Mouse (Mus musculus) intestine, embryonic 16.5 days (tissue): ENCODE results near the gene Cwc22. TPM values are rescaled to one million over a fixed set of nuclear protein-coding genes. Genes with fewer than 3 reads are reported as not detected.

ENCODE experiments used
- ATAC-seq: fragments of 200-750 bp; cut with Nextera tagmentation; 2 replicates; pipeline ENCODE4 v1.8.0; 2017; ENCODE audit warnings: moderate TSS enrichment, moderate library complexity
- H3K27ac ChIP-seq: fragments of 300-500 bp; sonication (generic); 2 replicates; pipeline ENCODE4 v1.5.1; 2014; ENCODE audit warnings: mild to moderate bottlenecking, low read length
- H3K27me3 ChIP-seq: fragments of 300-500 bp; sonication (generic); replicated peaks from 2 replicates; pipeline ENCODE4 v1.6.1; 2014; ENCODE audit warnings: low read length, control low read depth, mixed read lengths; ENCODE audit not compliant: control insufficient read depth, insufficient read depth
- H3K36me3 ChIP-seq: fragments of 300-500 bp; sonication (generic); 2 replicates; pipeline ENCODE4 v1.6.1; 2014; ENCODE audit warnings: low read length, control low read depth; ENCODE audit not compliant: control insufficient read depth, insufficient read depth
- H3K4me1 ChIP-seq: fragments of 300-500 bp; sonication (generic); 2 replicates; pipeline ENCODE4 v1.6.1; 2014; ENCODE audit warnings: low read length, control low read depth, mixed read lengths; ENCODE audit not compliant: control insufficient read depth, insufficient read depth
- H3K4me2 ChIP-seq: fragments of 300-500 bp; sonication (generic); 2 replicates; pipeline ENCODE4 v1.6.1; 2014; ENCODE audit warnings: low read depth, low read length, control low read depth
- H3K4me3 ChIP-seq: fragments of 300-500 bp; sonication (generic); 2 replicates; pipeline ENCODE4 v1.5.1; 2014; ENCODE audit warnings: mild to moderate bottlenecking, low read length
- H3K9ac ChIP-seq: fragments of 300-500 bp; sonication (generic); 2 replicates; pipeline ENCODE4 v1.6.1; 2014; ENCODE audit warnings: low read depth, low read length
- H3K9me3 ChIP-seq: fragments of 300-500 bp; sonication (generic); 2 replicates; pipeline ENCODE4 v1.6.1; 2016; ENCODE audit warnings: low read length, control low read depth; ENCODE audit not compliant: control insufficient read depth
- WGBS: fragments of 180-500 bp; shearing (Covaris S2); extraction: QIAGEN DNeasy Blood & Tissue Kit; methylation state at CpG from one replicate; pipeline ENCODE4 v1.1.7; 2014; 5-methylcytosine and 5-hydroxymethylcytosine counted together
- polyA plus RNA-seq: library from polyadenylated mRNA; unstranded; fragments of >200 nt; fragmentation: Nextera tagmentation; extraction: Ambion mirVana; gene quantifications from 2 replicates; pipeline ENCODE4 v1.2.1, GENCODE M21; 2015

The Cwc22 gene
- polyA plus RNA-seq, 1 experiment from 2014 or later, result 23.9 TPM

GRCm38 (mm10) chr2:77971871-77972270 is 25.7 kb upstream of the Cwc22 start:
- Histone ChIP-seq H3K4me2 (no peak overlapping the region), H3K36me3 (no peaks in the 10 kb centered on the region), H3K4me1 (no peaks in the 10 kb centered on the region), H3K27ac (no peak overlapping the region), H3K9ac (no peak overlapping the region), H3K4me3 (no peak overlapping the region), H3K9me3 (no peaks in the 10 kb centered on the region), H3K27me3 (no peaks in the 10 kb centered on the region)
- no peak for ATAC-seq
- WGBS, result 92% methylated on average over 1 of the region's 1 CpGs

GRCm38 (mm10) chr2:77971361-77971760 is 25.2 kb upstream of the Cwc22 start:
- Histone ChIP-seq H3K36me3 (no peaks in the 10 kb centered on the region), H3K4me3 (no peak overlapping the region), H3K9ac (no peak overlapping the region), H3K27me3 (no peaks in the 10 kb centered on the region), H3K9me3 (no peaks in the 10 kb centered on the region), H3K4me2 (no peak overlapping the region), H3K4me1 (no peaks in the 10 kb centered on the region), H3K27ac (no peak overlapping the region)
- no peak for ATAC-seq
- 91% methylated on average over 2 of the region's 2 CpGs for WGBS

GRCm38 (mm10) chr2:77970556-77970955 is 24.4 kb upstream of the Cwc22 start:
- no peaks in the 10 kb centered on the region for H3K36me3 ChIP-seq
- H3K27me3 ChIP-seq, result no peaks in the 10 kb centered on the region
- no peaks in the 10 kb centered on the region for H3K4me1 ChIP-seq
- H3K4me3 ChIP-seq, result no peak overlapping the region
- 64% methylated on average over 3 of the region's 3 CpGs for WGBS
- H3K27ac ChIP-seq, result no peak overlapping the region
- ATAC-seq, result no peak
- no peak overlapping the region for H3K9ac ChIP-seq
- no peaks in the 10 kb centered on the region for H3K9me3 ChIP-seq
- H3K4me2 ChIP-seq, result no peak overlapping the region

- Histone ChIP-seq H3K9ac (no peak overlapping the region), H3K4me1 (no peaks in the 10 kb centered on the region), H3K36me3 (no peaks in the 10 kb centered on the region), H3K9me3 (no peaks in the 10 kb centered on the region), H3K27ac (no peak overlapping the region), H3K4me3 (no peak overlapping the region), H3K27me3 (no peaks in the 10 kb centered on the region), H3K4me2 (no peak overlapping the region)
- 97% methylated on average over 4 of the region's 4 CpGs for WGBS
- no peak for ATAC-seq
These were observed 23.8 kb upstream of the Cwc22 start for GRCm38 (mm10) chr2:77969956-77970355.

GRCm38 (mm10) chr2:77962450-77963193 is 16.4 kb upstream of the Cwc22 start:
- H3K9ac ChIP-seq, result no peak overlapping the region
- no peak overlapping the region for H3K4me2 ChIP-seq
- H3K27ac ChIP-seq, result no peak overlapping the region
- no peaks in the 10 kb centered on the region for H3K9me3 ChIP-seq
- no peaks in the 10 kb centered on the region for H3K27me3 ChIP-seq
- H3K4me3 ChIP-seq, result no peak overlapping the region
- no peaks in the 10 kb centered on the region for H3K36me3 ChIP-seq
- no peaks in the 10 kb centered on the region for H3K4me1 ChIP-seq
- no peak for ATAC-seq
- WGBS, result 96% methylated on average over 3 of the region's 3 CpGs

GRCm38 (mm10) chr2:77961256-77961655 is 15.1 kb upstream of the Cwc22 start:
- no peak for ATAC-seq
- Histone ChIP-seq H3K4me1 (no peaks in the 10 kb centered on the region), H3K9me3 (no peaks in the 10 kb centered on the region), H3K27ac (no peak overlapping the region), H3K36me3 (no peaks in the 10 kb centered on the region), H3K27me3 (no peaks in the 10 kb centered on the region), H3K4me2 (no peak overlapping the region), H3K4me3 (no peak overlapping the region), H3K9ac (no peak overlapping the region)
- WGBS, result 78% methylated on average over 1 of the region's 1 CpGs

- no peak for ATAC-seq
- Histone ChIP-seq H3K4me2 (no peak overlapping the region), H3K4me3 (no peak overlapping the region), H3K27ac (no peak overlapping the region), H3K9me3 (no peaks in the 10 kb centered on the region), H3K36me3 (no peaks in the 10 kb centered on the region), H3K9ac (no peak overlapping the region), H3K27me3 (no peaks in the 10 kb centered on the region), H3K4me1 (no peaks in the 10 kb centered on the region)
- 84% methylated on average over 3 of the region's 3 CpGs for WGBS
These were observed 14.5 kb upstream of the Cwc22 start for GRCm38 (mm10) chr2:77960711-77961110.

- Histone ChIP-seq H3K4me3 (no peak overlapping the region), H3K4me1 (no peaks in the 10 kb centered on the region), H3K36me3 (no peaks in the 10 kb centered on the region), H3K9me3 (no peaks in the 10 kb centered on the region), H3K27ac (no peak overlapping the region), H3K27me3 (no peaks in the 10 kb centered on the region), H3K4me2 (no peak overlapping the region), H3K9ac (no peak overlapping the region)
- no peak for ATAC-seq
- 91% methylated on average over 1 of the region's 1 CpGs for WGBS
These were observed 13.2 kb upstream of the Cwc22 start for GRCm38 (mm10) chr2:77959341-77959740.

GRCm38 (mm10) chr2:77951415-77951913 is 5.3 kb upstream of the Cwc22 start:
- Histone ChIP-seq H3K27ac (no peak overlapping the region), H3K9me3 (no peaks in the 10 kb centered on the region), H3K4me2 (no peak overlapping the region), H3K4me3 (no peak overlapping the region), H3K36me3 (no peaks in the 10 kb centered on the region), H3K27me3 (no peaks in the 10 kb centered on the region), H3K4me1 (no peaks in the 10 kb centered on the region), H3K9ac (no peak overlapping the region)
- WGBS, result 87% methylated on average over 6 of the region's 6 CpGs
- no peak for ATAC-seq

GRCm38 (mm10) chr2:77950111-77950510 is 3.9 kb upstream of the Cwc22 start:
- Histone ChIP-seq H3K27ac (no peak overlapping the region), H3K4me2 (no peak overlapping the region), H3K36me3 (no peaks in the 10 kb centered on the region), H3K27me3 (no peaks in the 10 kb centered on the region), H3K9ac (no peak overlapping the region), H3K4me1 (peaks cover 2% of the 10 kb centered on the region; the same call in 1 of the 2 replicates), H3K4me3 (no peak overlapping the region), H3K9me3 (no peaks in the 10 kb centered on the region)
- WGBS, result 50% methylated on average over 1 of the region's 1 CpGs
- no peak for ATAC-seq
